Mouse (Mus musculus): ENCODE results near the gene Gsdma3. TPM values are rescaled to one million over a fixed set of nuclear protein-coding genes. Genes with fewer than 3 reads are reported as not detected.

Gene Gsdma3
- polyA plus RNA-seq, 1 experiment from 2014 or later = not detected

Other genes starting within 250 kb of the Gsdma3 start
- gene Tcap, start 242.5 kb upstream of the Gsdma3 start, polyA plus RNA-seq (2016; fragmentation: Nextera tagmentation; extraction: Ambion mirVana) = 4.7 TPM in 2 replicates
- 0.37 and 0.41 TPM in 2 replicates for gene Pnmt, start 239.9 kb upstream of the Gsdma3 start, polyA plus RNA-seq (2016; fragmentation: Nextera tagmentation; extraction: Ambion mirVana)
- 7.9 and 9.7 TPM in 2 replicates for gene Pgap3, start 225.9 kb upstream of the Gsdma3 start, polyA plus RNA-seq (2016; fragmentation: Nextera tagmentation; extraction: Ambion mirVana)
- gene Erbb2, start 213.9 kb upstream of the Gsdma3 start, polyA plus RNA-seq (2016; fragmentation: Nextera tagmentation; extraction: Ambion mirVana) = 40.8 and 45.7 TPM in 2 replicates
- 74.4 and 79.8 TPM in 2 replicates for gene Mien1, start 187.4 kb upstream of the Gsdma3 start, polyA plus RNA-seq (2016; fragmentation: Nextera tagmentation; extraction: Ambion mirVana)
- gene Grb7, start 180.0 kb upstream of the Gsdma3 start, polyA plus RNA-seq (2016; fragmentation: Nextera tagmentation; extraction: Ambion mirVana) = 5.1 and 5.4 TPM in 2 replicates
- gene Ikzf3, start 80.3 kb upstream of the Gsdma3 start, polyA plus RNA-seq (2016; fragmentation: Nextera tagmentation; extraction: Ambion mirVana) = 0.45 and 0.54 TPM in 2 replicates
- 0.65 TPM in 1 of 2 replicates, not detected in the other for gene Zpbp2, start 75.3 kb upstream of the Gsdma3 start, polyA plus RNA-seq (2016; fragmentation: Nextera tagmentation; extraction: Ambion mirVana)
- gene Ormdl3, start 39.0 kb upstream of the Gsdma3 start, polyA plus RNA-seq (2016; fragmentation: Nextera tagmentation; extraction: Ambion mirVana) = 58.2 and 63.1 TPM in 2 replicates
- gene Lrrc3c, start 28.1 kb upstream of the Gsdma3 start, polyA plus RNA-seq (2016; fragmentation: Nextera tagmentation; extraction: Ambion mirVana) = not detected in 2 replicates
- 1.2 and 1.3 TPM in 2 replicates for gene Gm12355, start 699 bp upstream of the Gsdma3 start, polyA plus RNA-seq (2016; fragmentation: Nextera tagmentation; extraction: Ambion mirVana)
- gene Gsdma2, start 20.4 kb downstream of the Gsdma3 start, polyA plus RNA-seq (2016; fragmentation: Nextera tagmentation; extraction: Ambion mirVana) = not detected in 2 replicates
- gene Gsdma, start 38.0 kb downstream of the Gsdma3 start, polyA plus RNA-seq (2016; fragmentation: Nextera tagmentation; extraction: Ambion mirVana) = not detected in 2 replicates
- 247 and 258 TPM in 2 replicates for gene Psmd3, start 56.2 kb downstream of the Gsdma3 start, polyA plus RNA-seq (2016; fragmentation: Nextera tagmentation; extraction: Ambion mirVana)
- not detected in 2 replicates for gene Csf3, start 74.9 kb downstream of the Gsdma3 start, polyA plus RNA-seq (2016; fragmentation: Nextera tagmentation; extraction: Ambion mirVana)
- 74.4 and 79.3 TPM in 2 replicates for gene Med24, start 103.1 kb downstream of the Gsdma3 start, polyA plus RNA-seq (2016; fragmentation: Nextera tagmentation; extraction: Ambion mirVana)
- gene Thra, start 114.3 kb downstream of the Gsdma3 start, polyA plus RNA-seq (2016; fragmentation: Nextera tagmentation; extraction: Ambion mirVana) = 22.3 and 24.9 TPM in 2 replicates
- gene Nr1d1, start 149.0 kb downstream of the Gsdma3 start, polyA plus RNA-seq (2016; fragmentation: Nextera tagmentation; extraction: Ambion mirVana) = 0.79 and 1.0 TPM in 2 replicates
- 32.7 and 35.3 TPM in 2 replicates for gene Msl1, start 169.2 kb downstream of the Gsdma3 start, polyA plus RNA-seq (2016; fragmentation: Nextera tagmentation; extraction: Ambion mirVana)
- 48.1 and 54.1 TPM in 2 replicates for gene Casc3, start 178.5 kb downstream of the Gsdma3 start, polyA plus RNA-seq (2016; fragmentation: Nextera tagmentation; extraction: Ambion mirVana)
- 2.5 and 3.3 TPM in 2 replicates for gene Rapgefl1, start 210.4 kb downstream of the Gsdma3 start, polyA plus RNA-seq (2016; fragmentation: Nextera tagmentation; extraction: Ambion mirVana)
- 5.6 and 5.8 TPM in 2 replicates for gene Wipf2, start 237.3 kb downstream of the Gsdma3 start, polyA plus RNA-seq (2016; fragmentation: Nextera tagmentation; extraction: Ambion mirVana)